Mouse (Mus musculus) erythroblast, embryonic 14.5 days (primary cell): Measurements from ENCODE around the gene 4931406C07Rik.

Experiments used
- GATA1 ChIP-seq: IDR thresholded peaks from 2 replicates; pipeline ENCODE4 v1.6.1; 2012; ENCODE audit warnings: low read length, inconsistent platforms, mixed read lengths
- TAL1 ChIP-seq: IDR thresholded peaks from 3 replicates; pipeline ENCODE4 v1.6.1; 2012; ENCODE audit warnings: low read length, inconsistent platforms, mixed read lengths

GRCm38 (mm10) chr9:15237516-15238296 lies 68.5 kb downstream of the 4931406C07Rik start:
- no peak for TF ChIP-seq GATA1
- no peak for TF ChIP-seq TAL1
